Mouse (Mus musculus) retina, postnatal 7 days (tissue): ENCODE data around the gene Lrrc71.

Source experiments
- DNase-seq: peaks from one replicate; pipeline ENCODE4 v3.0.0-alpha.2; 2012; ENCODE audit warnings: low read depth, low spot score

Gene Lrrc71

GRCm38 (mm10) chr3:87724556-87724955 lies 23.9 kb downstream of the Lrrc71 start:
- DNase-seq: no peak

GRCm38 (mm10) chr3:87718525-87718924 lies 29.9 kb downstream of the Lrrc71 start:
- DNase-seq: no peak
